Mouse (Mus musculus) ES-E14 (cell line): ENCODE measurements at regions not wholly inside any gene's neighbourhood (a gene's known extent, or its start where the extent isn't known, plus 50 kb on each side); places are given as distances from the start of the nearest gene placed in this dataset.

Experiments
- DNase-seq: peaks from one replicate; pipeline ENCODE4 v3.0.0-alpha.2; 2013; ENCODE audit warnings: low read depth, low spot score
- H3K27ac ChIP-seq: 2 replicates; pipeline ENCODE4 v1.5.1; 2012; ENCODE audit warnings: low read depth, mild to moderate bottlenecking, low read length, moderate library complexity, mixed read lengths; ENCODE audit not compliant: poor library complexity, insufficient read depth, severe bottlenecking
- H3K36me3 ChIP-seq: 2 replicates; pipeline ENCODE4 v1.6.1; 2012; ENCODE audit warnings: mild to moderate bottlenecking, low read length, moderate library complexity, mixed read lengths; ENCODE audit not compliant: control insufficient read depth, poor library complexity, insufficient read depth, severe bottlenecking
- H3K4me1 ChIP-seq, 2 experiments: fragments of 150-350 bp in 1 of 2; sonication (generic) in 1 of 2; 2 replicates each; pipeline ENCODE4 v1.6.1; 2012; ENCODE audit warnings: low read length in 2 of 2, mild to moderate bottlenecking in 1 of 2, mixed read lengths in 1 of 2; ENCODE audit not compliant: control insufficient read depth in 2 of 2, insufficient read depth in 2 of 2, poor library complexity in 1 of 2
- H3K4me3 ChIP-seq, 2 experiments: fragments of 150-350 bp in 1 of 2; sonication (generic) in 1 of 2; 2 replicates each; pipeline ENCODE4 v1.5.1; 2012; ENCODE audit warnings: low read length in 2 of 2, low read depth in 1 of 2, mild to moderate bottlenecking in 1 of 2, mixed read lengths in 1 of 2; ENCODE audit not compliant: insufficient read depth in 1 of 2, poor library complexity in 1 of 2, severe bottlenecking in 1 of 2
- H3K9ac ChIP-seq: 2 replicates; pipeline ENCODE4 v1.6.1; 2012; ENCODE audit warnings: low read depth, mild to moderate bottlenecking, low read length, mixed read lengths; ENCODE audit not compliant: poor library complexity, insufficient read depth, severe bottlenecking
- H3K9me3 ChIP-seq: fragments of 150-350 bp; sonication (generic); 2 replicates; pipeline ENCODE4 v1.6.1; 2012; ENCODE audit warnings: low read depth, mild to moderate bottlenecking, low read length; ENCODE audit not compliant: control insufficient read depth, insufficient read depth
- CHD2 ChIP-seq: IDR thresholded peaks from 2 replicates; pipeline ENCODE4 v1.6.1; 2014; ENCODE audit warnings: mild to moderate bottlenecking, low read depth, low read length, inconsistent platforms
- HCFC1 ChIP-seq: IDR thresholded peaks from 2 replicates; pipeline ENCODE4 v1.6.1; 2012; ENCODE audit warnings: low read length, inconsistent platforms, borderline replicate concordance; ENCODE audit not compliant: insufficient read depth
- MAFK ChIP-seq: IDR thresholded peaks from 2 replicates; pipeline ENCODE4 v1.6.1; 2014; ENCODE audit warnings: mild to moderate bottlenecking, low read depth, low read length, inconsistent platforms; ENCODE audit not compliant: insufficient read depth
- ZC3H11A ChIP-seq: IDR thresholded peaks from 2 replicates; pipeline ENCODE4 v1.6.1; 2012; ENCODE audit warnings: low read depth, mild to moderate bottlenecking, inconsistent platforms, low read length, borderline replicate concordance
- ZNF384 ChIP-seq: IDR thresholded peaks from 2 replicates; pipeline ENCODE4 v1.6.1; 2012; ENCODE audit warnings: low read depth, low read length, inconsistent platforms
- in situ Hi-C, 2 experiments: fragments of 600-800 bp; cut with MboI; formaldehyde crosslinking; loops; one replicate each; pipeline ENCODE4 v1.15.1; 2025; ENCODE audit warnings: low sequenced_read_pairs in 2 of 2, inconsistent platforms in 1 of 2; ENCODE audit not compliant: unreplicated experiment in 2 of 2

DNA sequence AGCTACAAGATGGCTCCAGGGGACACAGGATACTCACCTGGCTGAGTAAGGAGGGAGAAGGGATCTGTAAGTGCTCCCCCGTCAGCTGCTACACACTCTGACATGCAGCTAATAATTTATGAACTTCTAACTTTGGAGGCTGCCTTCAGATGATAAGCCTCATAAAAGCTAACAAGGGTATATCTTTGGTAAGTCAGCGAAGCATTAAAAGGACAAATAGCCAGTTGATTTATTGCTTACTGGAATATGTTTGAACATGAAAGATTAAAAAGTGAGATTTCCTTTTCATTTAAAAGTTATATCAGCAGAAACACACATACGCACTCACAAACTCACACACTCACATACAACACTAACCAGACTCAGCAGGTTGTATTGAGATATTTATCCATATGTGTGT lies 161.2 kb upstream of the Dmrta1 start:
- no peak overlapping the region for H3K9ac ChIP-seq
- no peak overlapping the region for H3K27ac ChIP-seq
- no peaks in the 10 kb centered on the region; a peak in 1 of 4 replicates for H3K4me1 ChIP-seq
- no peaks in the 10 kb centered on the region for H3K36me3 ChIP-seq
- no peaks in the 10 kb centered on the region for H3K9me3 ChIP-seq
- H3K4me3 ChIP-seq, result no peak overlapping the region
- TF ChIP-seq MAFK (no peak), ZC3H11A (no peak), CHD2 (no peak), HCFC1 (no peak), ZNF384 (no peak)
- no peak for DNase-seq
- in situ Hi-C loops, result loop anchor here in 1 of 2 experiments (25.0 kb wide), 1 partner anchor 381 kb away; the partner anchor contains the start of gene Mtap

- H3K4me1 ChIP-seq, result no peaks in the 10 kb centered on the region; a peak in 1 of 4 replicates
- TF ChIP-seq CHD2, result no peak
- no peak for TF ChIP-seq MAFK
- TF ChIP-seq ZC3H11A, result no peak
- no peak for TF ChIP-seq ZNF384
- no peak for TF ChIP-seq HCFC1
- in situ Hi-C loops, result loop anchor here in 1 of 2 experiments (25.0 kb wide), 1 partner anchor 379 kb away; the partner anchor contains the start of gene Mtap
- no peaks in the 10 kb centered on the region for H3K9me3 ChIP-seq
- H3K36me3 ChIP-seq, result no peaks in the 10 kb centered on the region
- H3K9ac ChIP-seq, result no peak overlapping the region
- no peak overlapping the region for H3K27ac ChIP-seq
- no peak overlapping the region for H3K4me3 ChIP-seq
- DNase-seq, result no peak
These were observed 163.3 kb upstream of the Dmrta1 start for GRCm38 (mm10) chr4:89515823-89516411.

- H3K4me1 ChIP-seq, result no peaks in the 10 kb centered on the region; a peak in 1 of 4 replicates
- TF ChIP-seq CHD2, result no peak
- no peak for TF ChIP-seq MAFK
- TF ChIP-seq ZNF384, result no peak
- no peak for TF ChIP-seq HCFC1
- no peak for TF ChIP-seq ZC3H11A
- H3K9me3 ChIP-seq, result no peaks in the 10 kb centered on the region
- in situ Hi-C loops, result loop anchor here in 1 of 2 experiments (25.0 kb wide), 1 partner anchor 378 kb away; the partner anchor contains the start of gene Mtap
- no peak overlapping the region for H3K9ac ChIP-seq
- H3K27ac ChIP-seq, result no peak overlapping the region
- DNase-seq, result no peak
- no peak overlapping the region for H3K4me3 ChIP-seq
- H3K36me3 ChIP-seq, result no peaks in the 10 kb centered on the region
These were observed 164.3 kb upstream of the Dmrta1 start for GRCm38 (mm10) chr4:89514981-89515380.

- Histone ChIP-seq H3K9ac (no peak overlapping the region), H3K27ac (no peak overlapping the region), H3K4me3 (no peak overlapping the region), H3K36me3 (no peaks in the 10 kb centered on the region), H3K9me3 (no peaks in the 10 kb centered on the region), H3K4me1 (no peaks in the 10 kb centered on the region)
- TF ChIP-seq ZC3H11A, result no peak
- TF ChIP-seq CHD2, result no peak
- TF ChIP-seq ZNF384, result no peak
- no peak for TF ChIP-seq MAFK
- TF ChIP-seq HCFC1, result no peak
- in situ Hi-C loops, result loop anchor here in 1 of 2 experiments (25.0 kb wide), 1 partner anchor 373 kb away; the partner anchor contains the start of gene Mtap
- DNase-seq, result no peak
These were observed 168.6 kb upstream of the Dmrta1 start for GRCm38 (mm10) chr4:89510593-89510992.
